Mouse (Mus musculus) left cerebral cortex, adult 18-20 months (tissue): ENCODE measurements around the gene Cacna1a. TPM values are rescaled to one million over a fixed set of nuclear protein-coding genes. Genes with fewer than 3 reads are reported as not detected.

Experiments
- DNase-seq, 2 experiments: peaks; one replicate each; pipeline ENCODE4 v3.0.0; 2021 to 2022; ENCODE audit warnings: low spot score in 2 of 2, mixed read lengths in 1 of 2
- total RNA-seq, 2 experiments: library from RNA; stranded (reverse); gene quantifications; 2 replicates each; pipeline ENCODE4 v1.2.3; 2021

Cacna1a gene
- total RNA-seq, 2 experiments from 2014 or later, result 188 to 195 TPM

DNA sequence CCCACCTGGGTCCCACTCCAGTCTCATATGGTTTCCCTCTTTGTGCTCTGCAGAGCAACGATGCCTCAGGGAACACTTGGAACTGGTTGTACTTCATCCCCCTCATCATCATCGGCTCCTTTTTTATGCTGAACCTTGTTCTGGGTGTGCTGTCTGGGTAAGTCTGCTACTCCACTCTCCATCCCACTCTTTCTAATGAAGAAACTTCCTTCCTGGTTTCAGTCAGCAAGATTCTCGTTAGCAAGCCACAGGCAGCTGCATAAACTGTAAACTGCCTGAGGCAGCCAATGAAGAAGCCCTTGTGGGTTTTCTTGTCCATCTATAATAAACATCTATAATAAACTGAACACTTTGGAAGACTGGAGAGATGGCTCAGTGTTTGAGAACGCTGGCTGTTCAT is 145.1 kb downstream of the Cacna1a start:
- DNase-seq, result no peak

DNA sequence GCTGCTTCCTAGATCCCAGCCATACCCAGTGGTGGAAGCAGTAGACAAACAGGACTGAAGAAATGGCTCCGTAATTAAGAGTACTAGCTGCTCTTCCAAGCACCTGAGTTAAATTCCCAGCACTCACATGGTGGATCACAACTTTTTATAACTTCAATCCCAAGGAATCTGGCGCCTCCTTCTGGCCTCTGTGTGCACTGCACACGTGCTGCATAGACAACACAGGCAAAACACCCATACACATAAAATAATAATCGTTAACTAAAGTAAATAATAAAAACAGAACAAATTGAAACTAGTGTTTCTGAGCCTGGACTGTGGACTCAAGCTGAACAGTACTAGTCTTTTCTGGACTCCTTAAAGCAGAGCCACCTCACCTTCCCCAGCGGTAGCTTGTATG is 148.7 kb downstream of the Cacna1a start:
- no peak for DNase-seq

DNA sequence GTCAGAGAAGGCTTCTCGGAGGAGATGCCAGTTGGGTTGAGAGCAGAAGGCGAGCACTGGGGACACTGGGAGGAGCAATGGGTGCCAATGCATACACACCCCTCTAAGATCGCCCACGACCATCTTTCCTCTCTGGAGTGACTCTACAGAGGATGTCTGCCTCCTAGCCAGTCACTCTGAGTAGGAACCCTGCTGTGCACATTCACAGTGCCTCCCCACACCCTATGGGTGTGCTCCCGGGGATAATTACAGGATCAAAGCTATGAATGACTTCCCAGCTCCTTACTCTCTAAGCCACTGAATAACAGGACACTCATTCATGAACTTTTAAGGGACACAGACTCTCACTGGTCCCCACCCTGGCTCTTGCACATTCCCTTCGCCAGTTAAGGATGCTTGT is 151.1 kb downstream of the Cacna1a start:
- DNase-seq, result no peak

DNA sequence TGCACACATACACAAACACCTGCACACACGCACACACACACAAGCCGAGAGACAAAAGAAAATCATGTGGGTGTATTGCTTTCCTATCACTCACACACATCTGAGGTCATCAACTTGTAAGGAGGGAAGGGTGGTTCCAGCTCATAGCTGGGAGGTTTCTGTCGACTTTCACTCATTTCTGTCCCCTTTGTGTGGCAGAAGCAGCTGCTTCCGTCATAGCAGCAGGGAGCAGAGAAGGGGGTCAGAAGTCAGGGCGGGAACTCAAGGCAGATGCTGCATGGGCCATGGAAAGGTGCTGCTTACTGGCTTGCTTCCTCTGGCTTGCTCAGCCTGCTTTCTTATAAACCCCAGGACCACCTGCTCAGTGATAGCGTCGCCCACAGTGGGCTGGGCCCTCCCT is 154.2 kb downstream of the Cacna1a start:
- DNase-seq, result no peak

DNA sequence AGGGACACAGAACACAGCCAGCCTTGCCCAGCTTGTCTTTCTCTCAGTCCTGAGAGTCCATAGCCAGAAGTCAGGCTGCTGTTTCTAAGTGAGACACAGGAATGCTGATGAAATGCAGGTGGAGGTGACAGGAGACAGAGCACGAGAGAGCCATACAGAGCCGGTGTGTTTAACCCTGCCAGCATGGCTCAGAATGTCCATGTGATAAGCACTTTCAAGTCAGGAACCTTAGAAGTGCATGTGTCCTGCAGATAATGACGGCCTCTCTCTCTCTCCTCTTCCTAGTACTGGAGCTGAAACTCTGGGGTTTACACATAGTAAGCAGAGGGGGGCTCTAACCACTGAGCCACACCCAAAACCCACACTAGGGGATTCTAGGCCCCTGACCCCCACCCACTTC is 157.3 kb downstream of the Cacna1a start:
- no peak for DNase-seq

DNA sequence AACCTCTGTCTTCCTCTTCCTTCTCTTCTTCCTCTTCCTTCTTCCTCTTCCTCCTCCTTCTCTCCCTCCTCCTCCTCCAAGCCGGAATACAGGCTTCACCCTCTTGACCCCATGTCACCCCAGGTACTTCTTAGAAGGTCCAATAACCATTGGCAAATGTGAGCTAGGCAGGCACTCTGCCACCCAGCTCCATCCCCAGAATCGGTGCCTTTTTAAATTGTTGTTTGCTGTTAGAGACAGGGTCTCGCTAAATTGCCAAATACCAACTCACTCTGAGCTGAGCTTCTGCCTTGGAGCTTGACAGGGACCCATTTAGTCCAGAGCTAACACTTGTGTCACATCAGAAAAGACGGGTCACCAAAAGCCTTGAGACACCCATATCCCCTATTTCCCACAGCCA is 164.2 kb downstream of the Cacna1a start:
- DNase-seq, result no peak

DNA sequence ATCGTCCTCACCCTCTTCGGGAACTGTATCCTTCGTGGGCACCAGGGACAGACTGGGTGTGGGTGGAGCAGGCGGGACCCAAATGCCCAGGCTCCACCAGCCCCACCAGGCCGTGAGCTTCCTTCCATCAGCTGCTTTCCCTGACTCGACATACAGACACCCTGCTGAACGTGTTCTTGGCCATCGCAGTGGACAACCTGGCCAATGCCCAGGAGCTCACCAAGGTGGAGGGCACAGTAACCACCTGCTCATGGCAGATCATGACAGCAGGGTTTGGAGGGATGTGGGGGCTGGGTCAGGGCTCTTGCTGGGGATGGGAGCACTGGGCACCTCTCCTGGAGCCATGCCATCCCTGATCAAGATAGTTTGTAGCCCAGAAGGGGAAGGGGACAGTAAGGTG is 164.9 kb downstream of the Cacna1a start:
- DNase-seq, result peak in 1 of 2 experiments; percentile 46

DNA sequence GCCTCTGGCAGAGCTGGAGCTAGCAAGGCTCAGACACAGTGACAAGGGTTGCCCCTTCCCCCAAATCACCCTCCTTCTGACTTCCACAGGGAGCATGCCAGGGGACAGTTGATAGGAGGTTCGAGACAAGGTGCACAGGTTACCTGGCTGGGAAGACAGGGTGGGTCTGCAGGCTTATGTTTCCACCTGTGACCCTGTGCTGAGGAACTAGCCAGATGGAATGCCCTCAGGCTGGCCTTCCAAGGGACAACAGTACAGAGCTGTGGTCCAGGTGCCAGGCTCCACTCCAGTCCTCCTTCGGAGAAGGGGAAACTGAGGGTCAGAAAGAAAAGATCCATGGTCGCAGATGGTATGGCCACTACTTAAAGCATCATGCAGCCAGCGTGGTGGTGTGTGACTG is 165.4 kb downstream of the Cacna1a start:
- no peak for DNase-seq

DNA sequence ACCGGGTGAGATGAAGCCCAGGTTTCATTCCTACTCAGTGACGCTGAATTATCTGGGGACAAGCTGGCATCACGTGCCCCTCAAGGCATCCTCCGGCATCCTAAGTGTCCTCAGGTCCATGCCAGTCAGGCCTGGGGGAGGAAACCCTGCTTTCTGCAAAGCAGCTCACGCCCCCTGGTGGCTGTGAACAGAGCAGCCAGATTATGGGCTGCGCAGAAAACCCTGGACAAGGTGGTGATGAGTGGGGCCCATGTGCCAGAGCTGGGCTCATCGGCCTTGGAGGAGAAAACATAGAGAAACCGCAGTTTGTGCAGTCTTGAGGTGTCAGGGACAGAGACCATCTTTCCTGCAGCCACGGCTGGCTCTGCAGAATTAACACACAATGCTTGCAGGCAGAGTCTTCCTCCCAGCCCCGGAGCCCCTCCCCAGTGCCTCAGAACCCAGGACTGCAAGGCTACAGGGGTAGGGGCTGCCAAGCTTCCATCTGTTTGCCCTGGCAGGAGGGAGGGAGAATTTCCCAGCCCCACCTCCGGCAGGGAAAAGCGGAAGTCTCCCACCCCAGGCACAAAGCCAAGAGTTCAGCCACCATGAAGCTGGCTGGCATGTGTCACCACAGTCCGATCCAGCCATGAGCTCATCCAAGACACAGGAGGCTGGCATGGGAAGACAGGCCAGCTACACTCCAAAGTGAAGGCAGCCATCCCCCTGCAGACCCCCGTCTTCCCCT is 166.2 kb downstream of the Cacna1a start:
- DNase-seq, result peak; percentile 80 to 81

DNA sequence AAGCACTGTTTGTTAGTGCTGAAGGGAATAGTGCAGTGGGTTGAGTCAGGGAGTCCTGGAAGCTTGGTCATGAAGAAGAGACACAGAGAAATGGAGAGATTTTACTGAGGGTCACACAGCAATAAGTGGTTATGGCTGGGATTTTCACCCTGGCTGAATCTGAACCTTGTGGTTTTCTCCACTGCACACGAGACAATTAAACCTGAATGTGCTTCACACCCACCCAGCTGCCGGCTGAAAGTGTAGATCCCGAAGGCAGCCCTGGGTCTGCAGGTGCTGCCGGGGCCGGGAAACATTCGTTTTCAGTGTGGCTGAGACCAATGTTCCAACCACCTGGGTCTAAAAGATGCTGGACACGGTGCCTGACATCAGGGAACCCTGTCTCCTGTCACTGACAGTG is 167.0 kb downstream of the Cacna1a start:
- DNase-seq, result no peak

DNA sequence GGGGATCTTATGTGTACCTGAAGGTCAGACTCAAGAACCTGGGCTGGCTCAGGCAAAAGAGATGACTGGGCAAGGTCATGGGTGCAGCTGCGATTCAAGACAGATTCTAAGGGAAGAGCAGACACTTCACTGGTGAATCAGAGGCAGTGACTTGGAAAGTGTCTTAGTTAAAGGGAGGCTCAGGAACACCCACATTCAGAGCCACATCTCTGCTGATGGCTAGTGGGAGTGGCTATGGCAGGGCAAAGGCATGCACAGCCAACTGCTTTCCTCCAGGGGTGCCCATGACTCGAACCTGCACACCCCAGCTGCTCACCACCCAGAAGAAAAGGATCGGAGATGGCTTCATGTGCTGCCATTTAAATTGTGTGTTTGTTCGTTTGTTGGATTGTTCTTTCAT is 169.7 kb downstream of the Cacna1a start:
- DNase-seq, result no peak

DNA sequence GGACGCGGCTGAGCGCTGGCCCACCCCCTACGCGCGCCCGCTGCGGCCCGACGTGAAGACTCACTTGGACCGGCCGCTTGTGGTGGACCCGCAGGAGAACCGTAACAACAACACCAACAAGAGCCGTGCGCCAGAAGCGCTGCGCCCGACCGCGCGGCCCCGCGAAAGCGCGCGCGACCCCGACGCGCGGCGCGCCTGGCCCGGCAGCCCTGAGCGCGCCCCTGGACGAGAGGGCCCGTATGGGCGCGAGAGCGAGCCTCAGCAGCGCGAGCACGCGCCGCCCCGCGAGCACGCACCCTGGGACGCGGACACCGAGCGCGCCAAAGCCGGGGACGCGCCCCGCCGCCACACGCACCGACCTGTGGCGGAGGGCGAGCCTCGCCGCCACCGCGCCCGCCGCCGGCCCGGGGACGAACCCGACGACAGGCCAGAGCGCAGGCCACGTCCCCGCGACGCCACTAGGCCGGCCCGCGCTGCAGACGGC is 170.9 kb downstream of the Cacna1a start:
- DNase-seq, result peak in 1 of 2 experiments; percentile 44

DNA sequence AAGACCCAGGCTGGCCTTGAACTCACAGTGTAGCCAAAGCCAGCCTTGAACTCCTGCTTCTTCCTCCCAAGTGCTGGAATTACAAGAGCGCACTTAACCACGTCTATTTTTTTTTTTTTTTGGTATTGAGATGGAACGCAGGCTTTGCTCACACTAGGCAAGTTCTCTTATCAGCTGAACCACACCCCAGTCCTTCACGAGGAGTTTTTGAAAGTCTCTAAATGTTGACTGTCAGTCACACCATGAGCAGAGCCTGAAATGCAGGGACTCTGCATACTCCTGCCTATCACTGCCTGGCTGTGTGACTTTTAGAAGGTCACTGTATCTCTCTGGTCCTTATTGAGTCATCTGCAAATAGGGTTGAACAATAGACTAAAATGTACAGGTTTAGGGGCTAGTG is 173.5 kb downstream of the Cacna1a start:
- no peak for DNase-seq

DNA sequence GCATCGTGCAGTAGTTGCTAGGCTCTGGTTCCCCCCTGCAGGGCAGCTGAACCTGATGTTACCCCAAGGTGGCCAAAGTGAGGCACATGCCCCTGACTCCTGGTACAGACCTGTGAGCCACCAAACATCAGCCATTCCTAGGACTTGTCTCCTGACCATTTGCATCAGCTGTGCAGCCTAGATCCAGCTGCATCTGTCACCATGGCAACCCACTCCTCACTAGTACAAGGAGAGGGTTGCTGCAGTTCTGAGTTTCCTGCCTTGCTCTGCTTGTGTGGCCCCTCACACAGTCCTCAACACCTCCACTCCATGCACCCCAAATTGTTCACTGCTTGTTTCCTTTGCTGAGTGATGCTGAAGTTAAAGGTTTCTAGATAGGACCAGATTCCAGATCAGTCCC is 175.8 kb downstream of the Cacna1a start:
- no peak for DNase-seq

DNA sequence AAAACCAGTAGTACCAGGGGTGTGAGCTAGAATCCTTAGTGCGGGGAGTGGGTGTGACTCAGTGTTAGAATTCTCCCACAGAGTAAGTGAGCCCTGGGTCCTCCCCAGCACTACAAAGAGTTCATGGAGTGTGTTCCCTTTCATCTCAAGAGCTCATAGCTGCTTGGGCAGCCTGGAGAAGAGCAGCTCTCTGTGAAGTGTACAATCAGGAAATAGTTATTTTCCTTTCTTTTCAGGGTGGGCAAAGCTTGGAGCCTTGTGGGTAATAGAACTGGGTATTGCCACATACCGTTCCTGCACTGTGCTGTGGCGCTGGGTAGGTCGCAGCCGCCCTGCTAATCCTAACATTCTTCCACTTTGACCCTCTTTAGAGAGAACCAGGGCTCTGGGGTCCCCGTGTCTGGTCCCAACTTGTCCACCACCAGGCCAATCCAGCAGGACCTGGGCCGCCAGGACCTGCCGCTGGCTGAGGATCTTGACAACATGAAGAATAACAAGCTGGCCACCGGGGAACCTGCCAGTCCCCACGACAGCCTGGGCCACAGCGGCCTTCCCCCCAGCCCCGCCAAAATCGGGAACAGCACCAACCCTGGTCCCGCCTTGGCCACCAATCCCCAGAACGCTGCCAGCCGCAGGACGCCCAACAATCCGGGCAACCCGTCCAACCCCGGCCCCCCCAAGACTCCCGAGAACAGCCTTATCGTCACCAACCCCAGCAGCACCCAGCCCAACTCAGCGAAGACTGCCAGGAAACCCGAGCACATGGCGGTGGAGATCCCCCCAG is 177.5 kb downstream of the Cacna1a start:
- DNase-seq, result no peak

DNA sequence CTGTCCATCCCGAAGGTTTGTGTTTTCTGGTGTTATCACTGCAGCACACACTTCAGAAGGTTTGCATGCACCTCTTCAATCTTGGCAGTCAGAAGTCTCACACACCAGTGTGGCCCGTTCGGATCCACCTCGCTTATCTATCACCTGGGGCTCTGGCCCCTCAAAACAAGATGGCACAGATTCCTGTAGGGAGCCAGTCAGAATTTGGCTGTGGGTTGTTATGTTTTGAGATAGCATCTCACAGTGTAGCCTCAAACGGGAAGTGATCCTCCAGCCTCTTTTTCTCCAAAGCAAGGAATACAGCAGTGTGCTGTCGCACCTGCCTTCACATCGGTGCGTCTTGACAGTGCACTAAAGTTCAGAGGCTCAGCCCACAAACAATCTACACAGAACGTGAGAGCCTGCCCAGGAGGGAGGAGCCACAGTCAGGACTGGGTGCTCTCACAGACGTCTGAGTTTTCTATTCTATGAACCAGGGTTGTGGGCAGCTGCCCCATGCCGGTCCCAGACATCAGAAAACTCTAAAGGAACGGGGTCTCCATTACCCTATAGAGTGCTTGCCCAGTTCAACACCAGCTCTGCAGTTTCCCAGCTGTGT is 178.7 kb downstream of the Cacna1a start:
- no peak for DNase-seq

DNA sequence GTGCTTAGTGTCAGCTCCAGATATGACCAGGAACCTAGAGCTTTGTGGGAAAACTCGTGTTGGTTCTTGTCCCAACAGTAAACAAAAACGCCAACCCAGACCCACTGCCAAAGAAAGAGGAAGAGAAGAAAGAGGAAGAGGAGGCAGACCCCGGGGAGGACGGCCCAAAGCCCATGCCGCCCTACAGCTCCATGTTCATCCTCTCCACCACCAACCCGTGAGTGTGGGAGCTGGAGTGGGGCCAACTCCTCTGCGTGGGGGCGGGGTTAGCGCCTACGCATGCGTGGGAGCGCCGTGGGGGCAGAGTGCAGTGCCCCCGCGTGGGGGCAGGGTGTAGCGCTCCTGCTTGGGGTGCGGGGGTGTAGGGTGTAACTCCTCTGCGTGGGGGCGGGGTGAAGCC is 179.3 kb downstream of the Cacna1a start:
- no peak for DNase-seq

DNA sequence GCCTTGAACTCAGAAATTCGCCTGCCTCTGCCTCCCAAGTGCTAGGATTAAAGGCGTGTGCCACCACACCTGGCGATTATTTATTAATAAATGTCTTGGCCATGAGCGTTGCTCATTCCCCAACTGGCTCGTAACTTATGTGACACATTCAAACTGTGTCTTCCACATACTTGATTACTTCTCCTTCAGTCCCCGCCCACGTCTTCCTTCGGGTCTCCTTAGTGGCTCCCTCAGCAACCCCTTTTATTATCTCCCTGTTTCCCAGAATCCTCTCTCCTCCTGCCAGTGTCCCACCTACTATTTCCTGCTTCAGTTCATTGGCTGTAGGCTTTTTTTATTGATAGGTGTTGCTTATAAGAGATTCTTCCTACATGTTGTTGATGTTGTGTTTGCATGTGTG is 180.5 kb downstream of the Cacna1a start:
- no peak for DNase-seq

DNA sequence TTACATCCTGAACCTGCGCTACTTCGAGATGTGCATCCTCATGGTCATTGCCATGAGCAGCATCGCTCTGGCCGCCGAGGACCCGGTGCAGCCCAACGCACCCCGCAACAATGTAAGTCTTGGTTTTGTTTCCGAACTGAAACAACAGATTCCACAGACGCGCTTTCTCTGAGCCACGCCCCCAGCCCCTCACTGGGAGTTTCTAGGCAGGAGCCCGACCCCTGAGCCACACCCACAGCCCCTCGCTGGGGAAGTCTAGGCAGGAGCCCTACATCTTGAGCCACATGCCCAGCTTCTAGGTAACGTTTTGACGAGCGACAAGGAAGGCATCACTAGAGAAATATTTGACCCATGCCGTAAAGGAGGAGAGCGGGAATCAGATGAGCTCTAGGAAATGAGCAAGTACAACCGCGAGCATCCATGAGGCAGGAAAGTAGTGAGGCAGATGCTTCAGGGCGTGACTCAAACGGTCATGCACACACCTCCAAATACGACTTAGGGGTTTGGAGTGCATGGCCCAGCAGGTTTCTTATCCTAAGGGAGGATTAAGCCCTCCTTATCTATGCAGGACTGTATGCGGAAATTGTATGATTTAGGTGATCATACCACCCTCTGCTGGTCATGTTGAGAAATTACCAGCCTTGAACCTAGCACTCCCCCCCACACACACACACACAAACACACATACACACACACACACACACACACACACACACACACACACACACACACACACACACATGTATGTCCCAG is 181.9 kb downstream of the Cacna1a start:
- no peak for DNase-seq

DNA sequence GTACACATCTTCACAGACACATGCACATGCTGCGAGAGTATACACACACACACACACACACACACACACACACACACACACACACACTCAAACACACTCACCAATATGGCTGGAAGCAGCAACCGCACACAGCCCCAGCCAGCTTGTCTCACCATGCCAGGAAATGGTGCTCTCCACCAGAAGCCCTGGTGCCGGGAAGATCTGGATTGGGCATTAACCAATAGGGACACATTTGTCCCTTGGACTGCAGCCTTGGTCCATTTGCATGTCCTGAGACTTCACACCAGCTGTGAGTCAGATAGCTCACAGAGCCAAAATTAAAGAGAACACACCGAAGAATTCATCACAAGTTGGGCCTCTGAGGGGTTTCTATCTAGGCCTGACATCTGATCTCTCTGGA is 189.2 kb downstream of the Cacna1a start:
- DNase-seq, result no peak

DNA sequence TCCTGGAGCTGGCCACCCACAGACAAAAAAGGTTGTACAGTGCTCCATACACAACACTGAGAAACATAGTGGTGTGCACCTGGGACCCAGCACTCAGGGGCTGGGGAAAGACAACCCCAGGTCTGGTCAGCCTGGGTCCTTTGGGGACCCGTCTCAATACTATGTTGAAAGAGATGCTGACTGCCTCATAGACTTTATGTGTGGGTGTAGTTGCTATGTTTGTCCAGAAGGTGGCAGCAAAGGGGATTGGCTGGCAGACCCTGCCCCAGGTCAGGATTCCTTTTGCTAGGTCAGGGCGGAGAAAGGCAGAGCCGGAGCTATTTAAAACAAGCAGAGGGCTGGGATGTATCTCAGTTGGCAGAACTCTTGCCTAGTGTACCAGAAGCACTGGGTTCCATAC is 191.4 kb downstream of the Cacna1a start:
- no peak for DNase-seq

DNA sequence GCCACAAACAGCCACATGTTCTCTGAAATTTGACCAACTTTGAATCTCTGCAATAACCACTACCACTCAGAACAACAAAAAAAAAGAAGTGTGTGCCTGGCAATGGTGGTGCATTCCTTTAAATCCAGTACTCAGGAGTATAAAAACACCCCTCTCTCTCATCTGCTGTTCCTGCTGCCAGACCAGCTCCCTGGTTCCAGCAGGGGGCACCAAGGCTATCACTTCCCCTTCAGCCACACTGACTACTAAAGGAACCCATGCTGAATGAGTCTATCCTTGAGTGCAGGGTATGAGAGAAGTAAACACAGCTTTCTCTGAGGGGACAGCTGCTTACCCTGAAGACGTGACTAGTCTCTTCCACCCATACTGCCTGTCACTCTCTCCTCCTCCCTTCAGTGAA is 197.1 kb downstream of the Cacna1a start:
- DNase-seq, result no peak
